Mouse (Mus musculus): ENCODE measurements around the gene Ercc6l. TPM values are rescaled to one million over a fixed set of nuclear protein-coding genes. Genes with fewer than 3 reads are reported as not detected.
A peak's percentile ranks its signal among the peaks of the same experiment; 100 is the strongest.

Ercc6l gene
- total RNA-seq (2021): under 1 TPM; 0.42 to 0.47 TPM

- intact Hi-C loops (cut with DNase I): loop anchor here (2.0 kb wide), 1 partner anchor 38 kb away; the partner anchor contains the start of gene Pin4
Observed at GRCm38 (mm10) chrX:102156618-102157422, at the start of gene Ercc6l. Gene Ercc6l, minus strand, starts transcription at chrX:102157091.

GRCm38 (mm10) chrX:102190840-102191239 lies 33.9 kb upstream of the Ercc6l start:
- intact Hi-C loops (cut with DNase I): no loop called here
- no peak for DNase-seq (ENCODE audit: low spot score)

More at GRCm38 (mm10) chrX:102156618-102157422, at the start of gene Ercc6l:
- peak; percentile 87 for DNase-seq (ENCODE audit: low spot score)

GRCm38 (mm10) chrX:102189581-102189980 lies 32.7 kb upstream of the Ercc6l start:
- no peak for DNase-seq (ENCODE audit: low spot score)
- intact Hi-C loops (cut with DNase I): loop anchor here (2.0 to 10.0 kb wide), 3 partner anchors 31 to 235 kb away; no protein-coding TSS in a partner anchor

GRCm38 (mm10) chrX:102188712-102189497 lies 32.0 kb upstream of the Ercc6l start, which contains the start of gene Rps4x:
Gene Rps4x, minus strand, starts transcription at chrX:102189394.
- peak; percentile 59 for DNase-seq (ENCODE audit: low spot score)
- intact Hi-C loops (cut with DNase I): loop anchor here (2.0 to 10.0 kb wide), 3 partner anchors 30 to 234 kb away; no protein-coding TSS in a partner anchor

- intact Hi-C loops (cut with DNase I): loop anchor here (5.0 to 10.0 kb wide), 2 partner anchors 65 to 232 kb away; no protein-coding TSS in a partner anchor
- no peak for DNase-seq (ENCODE audit: low spot score)
Observed at GRCm38 (mm10) chrX:102187023-102187699, 30.3 kb upstream of the Ercc6l start.

- no peak for DNase-seq (ENCODE audit: low spot score)
- intact Hi-C loops (cut with DNase I): loop anchor here (10.0 kb wide), 1 partner anchor 228 kb away; no protein-coding TSS in a partner anchor
Observed at GRCm38 (mm10) chrX:102182575-102182974, 25.7 kb upstream of the Ercc6l start.

- no peak for DNase-seq (ENCODE audit: low spot score)
- intact Hi-C loops (cut with DNase I): no loop called here
Observed at GRCm38 (mm10) chrX:102175538-102176287, 18.8 kb upstream of the Ercc6l start.

GRCm38 (mm10) chrX:102170900-102171299 lies 14.0 kb upstream of the Ercc6l start:
- intact Hi-C loops (cut with DNase I): no loop called here
- DNase-seq (ENCODE audit: low spot score): no peak

GRCm38 (mm10) chrX:102170135-102170534 lies 13.2 kb upstream of the Ercc6l start:
- intact Hi-C loops (cut with DNase I): no loop called here
- no peak for DNase-seq (ENCODE audit: low spot score)

- intact Hi-C loops (cut with DNase I): no loop called here
- DNase-seq (ENCODE audit: low spot score): no peak
Observed at GRCm38 (mm10) chrX:102169724-102170123, 12.8 kb upstream of the Ercc6l start.

- no peak for DNase-seq (ENCODE audit: low spot score)
- intact Hi-C loops (cut with DNase I): no loop called here
Observed at GRCm38 (mm10) chrX:102166986-102167385, 10.1 kb upstream of the Ercc6l start.

- no peak for DNase-seq (ENCODE audit: low spot score)
Observed at GRCm38 (mm10) chrX:102166521-102166920, 9.6 kb upstream of the Ercc6l start.

GRCm38 (mm10) chrX:102163529-102163928 lies 6.6 kb upstream of the Ercc6l start:
- no peak for DNase-seq (ENCODE audit: low spot score)
- intact Hi-C loops (cut with DNase I): no loop called here

More at GRCm38 (mm10) chrX:102166521-102166920, 9.6 kb upstream of the Ercc6l start:
- intact Hi-C loops (cut with DNase I): no loop called here

GRCm38 (mm10) chrX:102163096-102163495 lies 6.2 kb upstream of the Ercc6l start:
- intact Hi-C loops (cut with DNase I): no loop called here
- DNase-seq (ENCODE audit: low spot score): no peak

- no peak for DNase-seq (ENCODE audit: low spot score)
- intact Hi-C loops (cut with DNase I): no loop called here
Observed at GRCm38 (mm10) chrX:102160528-102160927, 3.6 kb upstream of the Ercc6l start.

GRCm38 (mm10) chrX:102159778-102160177 lies 2.9 kb upstream of the Ercc6l start:
- intact Hi-C loops (cut with DNase I): loop anchor here (2.0 kb wide), 2 partner anchors 29 to 319 kb away; partner anchors contain the start of gene Rps4x
- no peak for DNase-seq (ENCODE audit: low spot score)

- intact Hi-C loops (cut with DNase I): loop anchor here (2.0 kb wide), 1 partner anchor 39 kb away; the partner anchor contains the start of gene Pin4
Observed at GRCm38 (mm10) chrX:102157423-102157791, 516 bp upstream of the Ercc6l start.

GRCm38 (mm10) chrX:102141157-102141556 lies 15.7 kb downstream of the Ercc6l start:
- intact Hi-C loops (cut with DNase I): no loop called here
- no peak for DNase-seq (ENCODE audit: low spot score)

More at GRCm38 (mm10) chrX:102157423-102157791, 516 bp upstream of the Ercc6l start:
- DNase-seq (ENCODE audit: low spot score): no peak

GRCm38 (mm10) chrX:102121321-102121720 lies 35.6 kb downstream of the Ercc6l start:
- no peak for DNase-seq (ENCODE audit: low spot score)
- intact Hi-C loops (cut with DNase I): loop anchor here (2.0 to 5.0 kb wide), 2 partner anchors 66 to 165 kb away; partner anchors contain the start of gene Rps4x

Data from heart, postnatal 25 days (tissue).